Mouse (Mus musculus) kidney, postnatal 4 days (tissue): ENCODE results near the gene Psmg1.
"Not testable (repeated sequence)": the region's sequence is repeated elsewhere in the genome, so short reads cannot be mapped to it uniquely, and the experiment has no call there.

Experiments
- DNase-seq, 2 experiments: peaks; one replicate each; pipeline ENCODE4 v3.0.0; 2021; ENCODE audit warnings: mixed read lengths in 2 of 2

Gene Psmg1

DNA sequence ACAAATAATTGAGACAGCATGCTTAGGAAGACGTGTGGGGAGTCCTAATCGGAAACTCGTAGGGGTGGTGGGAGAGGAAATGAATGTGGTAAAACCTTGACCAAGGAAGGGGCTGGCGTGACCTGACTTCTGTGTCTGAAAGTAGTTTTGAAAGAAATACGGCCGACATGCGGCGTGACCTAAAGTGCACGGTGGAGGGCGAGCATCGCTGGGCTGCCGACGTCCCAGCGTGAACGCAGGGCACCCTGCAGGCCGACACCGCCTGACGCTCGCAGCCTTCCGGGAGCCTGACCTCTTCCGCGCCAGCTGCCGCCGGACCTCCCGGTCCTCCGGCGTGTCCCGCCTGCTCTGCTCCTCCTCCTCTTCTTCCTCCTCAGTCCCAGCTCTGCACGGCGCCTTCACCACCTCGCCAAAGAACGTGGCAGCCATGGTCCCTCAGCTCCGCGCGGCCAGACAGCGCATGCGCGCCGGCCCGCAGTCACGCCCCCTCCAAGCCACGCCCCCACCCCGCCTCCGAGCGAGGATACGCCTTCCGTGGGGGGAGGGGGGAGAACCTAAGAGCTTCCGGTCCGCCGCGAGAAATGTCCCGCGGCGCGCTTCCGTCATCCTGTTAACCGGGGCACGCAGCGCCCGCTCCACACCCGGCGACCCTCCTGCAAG, at the start of gene Psmg1:
Gene Psmg1, minus strand, starts transcription at position 499 of the 660 bp plus-strand sequence.
- DNase-seq, result peak; percentile 99

DNA sequence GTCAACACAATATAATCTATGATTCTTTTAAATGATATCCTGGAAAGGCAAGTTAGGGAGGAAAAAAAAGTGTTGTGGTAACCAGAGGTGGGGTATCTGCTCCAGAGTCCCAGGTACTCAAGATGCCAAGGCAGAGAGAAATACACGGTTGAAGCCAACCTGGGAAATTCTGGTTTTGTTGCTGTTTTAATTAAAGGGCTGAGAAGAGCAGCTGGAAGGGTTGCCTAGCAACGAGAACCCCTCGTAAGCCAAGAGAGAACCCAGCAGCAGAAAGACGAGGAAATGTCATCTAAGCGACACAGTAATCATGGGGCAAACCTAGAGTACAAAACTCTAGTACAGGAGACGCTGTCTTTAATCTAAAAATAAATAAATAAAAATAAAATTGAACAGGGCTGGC, 48.8 kb upstream of the Psmg1 start:
- no peak for DNase-seq

- no peak for DNase-seq
Observed at GRCm38 (mm10) chr16:96034473-96034872, 43.7 kb upstream of the Psmg1 start.

DNA sequence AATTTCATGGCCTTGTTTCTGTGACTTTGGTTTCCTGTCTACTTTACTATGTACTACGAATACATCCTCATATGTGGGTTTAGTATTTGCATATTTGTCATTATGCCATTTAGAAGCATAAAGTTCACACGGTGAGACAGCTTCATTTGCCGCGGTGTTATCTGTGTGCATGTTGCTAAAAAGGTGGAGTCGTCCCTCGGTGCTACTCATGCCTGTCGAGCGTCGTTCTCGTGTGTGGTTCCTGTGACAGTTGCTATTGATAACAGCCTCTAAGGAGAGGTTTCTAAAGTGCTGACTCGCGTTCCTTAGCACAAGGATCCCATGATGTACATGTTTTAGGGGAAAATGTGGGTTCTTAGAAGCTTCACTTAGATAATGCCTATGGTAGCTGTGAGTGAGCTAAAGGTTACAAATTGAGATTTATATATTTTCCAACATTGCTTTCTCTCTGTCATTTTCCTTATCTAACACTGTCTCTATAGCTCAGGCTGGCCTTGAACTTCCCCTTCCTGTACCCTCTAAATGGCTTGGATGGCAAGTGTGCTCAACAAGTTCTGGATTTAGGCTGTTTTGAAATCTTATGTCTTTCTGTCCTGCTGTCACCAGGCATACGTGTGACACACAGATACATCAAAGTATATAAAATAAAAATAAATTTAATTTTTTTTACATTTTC, 41.7 kb upstream of the Psmg1 start:
- DNase-seq, result no peak

GRCm38 (mm10) chr16:96030476-96031102, 39.8 kb upstream of the Psmg1 start:
- DNase-seq, result peak; percentile 32 to 44

- no peak for DNase-seq
Observed at GRCm38 (mm10) chr16:96026256-96026655, 35.5 kb upstream of the Psmg1 start.

DNA sequence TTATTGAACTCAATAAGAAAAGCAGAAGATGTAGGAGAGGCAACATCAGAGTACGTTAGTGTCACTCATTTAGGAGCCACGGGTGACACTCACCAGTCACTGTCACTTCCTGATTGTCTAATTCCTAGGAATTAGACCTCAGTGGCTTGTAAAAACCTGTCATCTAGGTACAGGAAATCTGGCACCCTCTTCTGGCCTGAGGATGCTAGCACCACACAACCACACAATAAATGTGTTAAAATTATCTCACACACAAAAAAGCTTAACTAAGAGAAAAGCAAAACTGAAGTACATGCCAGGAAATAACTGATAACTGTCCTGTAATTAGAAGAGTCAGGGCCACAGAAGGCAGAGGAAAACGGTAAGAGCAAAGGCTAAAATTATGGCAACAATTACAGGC, 34.5 kb upstream of the Psmg1 start:
- no peak for DNase-seq

- no peak for DNase-seq
Observed at GRCm38 (mm10) chr16:96021045-96021444, 30.3 kb upstream of the Psmg1 start.

- DNase-seq, result not testable (repeated sequence)
Observed at GRCm38 (mm10) chr16:96009124-96009523, 18.4 kb upstream of the Psmg1 start.

DNA sequence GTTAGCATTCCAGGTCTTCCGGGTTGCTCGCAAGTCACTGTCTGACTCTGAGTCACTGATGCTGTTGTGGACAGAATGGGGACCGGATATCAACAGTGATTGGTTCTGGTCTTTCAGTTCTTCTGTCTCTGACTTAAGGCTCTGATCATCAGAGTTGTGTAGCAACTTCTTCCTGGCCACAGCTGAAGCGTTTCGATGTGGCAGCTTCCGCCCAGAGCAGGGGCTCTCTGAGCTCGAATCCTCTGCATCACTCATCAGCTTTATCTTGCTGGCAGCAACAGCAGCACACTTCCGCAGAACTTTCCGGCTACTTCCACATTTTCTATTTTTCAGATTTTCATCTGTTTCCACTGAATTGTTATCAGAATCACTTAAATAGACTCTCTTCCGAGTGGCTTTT, 13.5 kb upstream of the Psmg1 start:
- not testable (repeated sequence) for DNase-seq

DNA sequence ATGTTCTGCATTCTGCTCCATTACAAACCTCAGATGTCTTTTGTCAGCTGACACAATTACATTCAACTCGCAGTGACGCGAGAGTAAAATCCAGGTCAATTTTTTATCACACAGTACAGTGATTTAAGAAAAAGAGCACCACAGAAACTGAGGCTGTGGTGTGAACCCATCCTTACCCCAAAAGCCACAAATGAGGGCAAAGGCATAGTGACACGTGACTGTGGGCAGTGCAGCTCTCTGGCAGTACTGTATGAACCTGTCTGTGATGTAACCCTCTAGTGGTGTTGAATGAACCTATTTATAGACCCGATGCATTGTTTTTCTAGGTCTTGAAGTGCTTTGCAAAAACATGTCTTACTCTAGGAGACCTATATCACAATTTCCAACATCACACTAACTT, 8.5 kb upstream of the Psmg1 start:
- DNase-seq, result no peak

- no peak for DNase-seq
Observed at GRCm38 (mm10) chr16:95996156-95996555, 5.4 kb upstream of the Psmg1 start.

- not testable (repeated sequence) for DNase-seq
Observed at GRCm38 (mm10) chr16:95994576-95994975, 3.8 kb upstream of the Psmg1 start.

- DNase-seq, result no peak
Observed at GRCm38 (mm10) chr16:95992596-95992995, 1.8 kb upstream of the Psmg1 start.

- DNase-seq, result peak; percentile 14 to 16
Observed at GRCm38 (mm10) chr16:95991122-95991900, 551 bp upstream of the Psmg1 start.

DNA sequence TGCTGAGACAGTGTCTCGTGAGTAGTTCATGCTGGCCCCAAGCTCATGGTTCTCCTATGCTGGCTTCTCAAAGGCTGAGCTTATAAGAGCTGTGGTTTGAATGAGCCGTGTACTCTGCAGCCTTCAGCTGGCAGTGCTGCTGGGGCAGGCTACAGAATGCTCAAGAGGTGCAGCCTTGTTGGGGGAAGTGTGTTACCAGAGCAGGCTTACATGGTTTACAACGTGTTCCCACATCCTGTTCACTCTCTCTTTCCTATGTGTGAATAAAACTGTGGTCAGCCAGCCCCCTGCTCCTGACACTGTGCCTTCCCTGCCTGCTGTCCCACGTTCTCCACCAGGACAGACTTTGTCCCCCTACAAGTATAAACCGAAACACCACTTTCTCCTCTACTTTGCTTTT, 5.8 kb downstream of the Psmg1 start:
- DNase-seq, result no peak

DNA sequence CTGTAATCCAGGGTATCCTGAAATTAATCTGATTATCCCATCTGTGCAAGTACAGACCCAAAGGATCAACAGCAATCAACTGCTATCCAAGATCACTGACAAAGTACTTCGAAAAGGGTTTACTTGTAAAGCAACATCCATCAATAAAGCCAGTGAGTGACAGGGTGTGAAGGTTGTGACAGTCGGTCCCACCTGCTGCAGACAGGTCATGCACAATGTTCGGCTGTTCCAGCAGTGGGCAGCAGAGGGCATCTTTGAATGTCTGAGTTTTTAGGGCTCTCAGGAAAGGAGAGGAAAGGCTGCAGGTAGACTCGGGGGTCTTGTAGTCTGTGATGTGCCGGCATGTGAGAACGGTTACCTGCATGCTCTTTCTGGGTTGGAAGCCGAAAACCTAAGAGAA, 7.2 kb downstream of the Psmg1 start:
- peak; percentile 18 to 33 for DNase-seq

GRCm38 (mm10) chr16:95970841-95971240, 19.9 kb downstream of the Psmg1 start:
- DNase-seq, result peak in 1 of 2 experiments; percentile 19

- DNase-seq, result no peak
Observed at GRCm38 (mm10) chr16:95967455-95967854, 23.3 kb downstream of the Psmg1 start.

DNA sequence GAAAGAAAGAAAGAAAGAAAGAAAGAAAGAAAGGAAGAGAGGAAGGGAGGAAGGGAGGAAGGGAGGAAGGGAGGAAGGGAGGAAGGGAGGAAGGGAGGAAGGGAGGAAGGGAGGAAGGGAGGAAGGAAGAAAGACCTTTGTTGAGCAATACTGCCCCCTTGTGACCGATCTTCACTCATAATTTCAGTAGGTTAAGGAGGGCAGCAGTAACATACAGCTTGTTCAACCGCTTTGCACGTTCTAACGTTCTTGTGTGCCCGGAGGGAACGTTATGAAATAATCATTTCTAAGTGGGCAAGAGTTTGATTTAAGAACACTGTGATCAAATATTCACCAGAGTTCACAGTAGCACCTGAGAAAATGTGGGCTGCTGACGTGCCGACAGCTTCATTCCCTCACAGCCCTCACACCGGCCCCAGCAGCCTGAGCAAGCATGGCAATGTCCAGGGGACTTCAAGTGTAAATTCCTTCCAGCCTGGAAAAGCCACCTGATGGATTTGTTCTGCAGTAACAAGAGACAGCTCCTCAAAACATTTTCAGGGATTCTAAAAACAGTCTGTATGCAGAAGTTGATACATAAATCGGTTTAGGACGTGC, 26.2 kb downstream of the Psmg1 start:
- peak; percentile 35 to 41 for DNase-seq

DNA sequence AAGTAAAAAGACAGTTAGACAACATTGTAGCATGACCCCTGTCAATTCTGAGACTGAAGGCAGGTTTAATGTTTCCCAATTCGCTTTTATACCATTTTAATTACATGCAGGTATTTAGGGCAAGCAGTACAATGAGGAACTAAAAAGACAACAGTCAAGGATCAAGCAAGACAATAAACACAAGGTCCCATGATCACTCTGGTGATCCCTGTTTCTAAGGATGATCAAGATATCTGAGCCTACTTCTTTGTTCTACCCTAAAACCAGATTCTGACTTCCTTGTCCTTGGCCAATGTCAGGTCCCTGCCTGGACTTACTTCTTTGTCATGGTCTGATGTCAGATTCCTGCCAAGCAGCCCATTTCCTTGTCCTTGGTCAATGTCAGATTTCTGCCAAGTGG, 29.3 kb downstream of the Psmg1 start:
- DNase-seq, result not testable (repeated sequence)

GRCm38 (mm10) chr16:95960689-95961088, 30.1 kb downstream of the Psmg1 start:
- DNase-seq, result not testable (repeated sequence)

DNA sequence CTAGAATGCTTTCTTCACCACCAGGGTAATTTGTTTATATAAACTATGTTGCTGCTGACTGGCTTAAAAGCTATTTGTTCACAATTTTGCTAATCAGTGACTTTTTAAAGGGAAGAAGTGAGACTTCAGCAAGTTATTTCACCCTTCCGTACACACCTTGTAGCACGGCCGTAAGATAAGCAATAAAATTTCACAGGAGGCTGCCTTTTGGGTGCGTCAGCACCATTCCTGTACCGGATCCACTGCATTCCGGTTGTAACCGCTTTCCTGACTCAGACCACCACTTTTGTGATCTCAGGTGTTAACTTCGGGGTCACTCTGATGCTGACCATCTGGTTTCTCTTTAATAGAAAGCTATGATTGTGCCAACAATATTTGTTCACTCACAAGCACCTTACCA, 32.7 kb downstream of the Psmg1 start:
- no peak for DNase-seq
